Mouse (Mus musculus) kidney, postnatal 0 days (tissue): ENCODE results near the gene Zfp36l2. TPM values are rescaled to one million over a fixed set of nuclear protein-coding genes. Genes with fewer than 3 reads are reported as not detected.
A peak's percentile ranks its signal among the peaks of the same experiment; 100 is the strongest.

ENCODE experiments used
- ATAC-seq: fragments of 200-750 bp; cut with Nextera tagmentation; replicated peaks from 2 replicates; pipeline ENCODE4 v1.8.0; 2017; ENCODE audit warnings: low read depth, moderate number of reproducible peaks, moderate TSS enrichment, moderate library complexity; ENCODE audit not compliant: low FRiP score
- DNase-seq: peaks from one replicate; pipeline ENCODE4 v3.0.0-alpha.2; 2016; ENCODE audit warnings: low spot score
- H3K27ac ChIP-seq: fragments of 300-500 bp; sonication (generic); 2 replicates; pipeline ENCODE4 v1.5.1; 2014; ENCODE audit warnings: mild to moderate bottlenecking
- H3K27me3 ChIP-seq: fragments of 300-500 bp; sonication (generic); 2 replicates; pipeline ENCODE4 v1.6.1; 2014; ENCODE audit warnings: low read length, mixed read lengths; ENCODE audit not compliant: insufficient read depth
- H3K36me3 ChIP-seq: fragments of 300-500 bp; sonication (generic); 2 replicates; pipeline ENCODE4 v1.6.1; 2014; ENCODE audit warnings: low read length, mixed read lengths; ENCODE audit not compliant: insufficient read depth
- H3K4me1 ChIP-seq: fragments of 300-500 bp; sonication (generic); replicated peaks from 2 replicates; pipeline ENCODE4 v1.6.1; 2014; ENCODE audit warnings: antibody characterized with exemption, low read length, mixed read lengths; ENCODE audit not compliant: insufficient read depth
- H3K4me2 ChIP-seq: fragments of 300-500 bp; sonication (generic); 2 replicates; pipeline ENCODE4 v1.6.1; 2014; ENCODE audit warnings: mild to moderate bottlenecking, low read length, moderate library complexity, mixed read lengths
- H3K4me3 ChIP-seq: fragments of 300-500 bp; sonication (generic); replicated peaks from 2 replicates; pipeline ENCODE4 v1.5.1; 2014; ENCODE audit warnings: low read depth, low read length
- H3K9ac ChIP-seq: fragments of 300-500 bp; sonication (generic); 2 replicates; pipeline ENCODE4 v1.6.1; 2014; ENCODE audit warnings: low read depth, low read length
- H3K9me3 ChIP-seq: fragments of 300-500 bp; sonication (generic); replicated peaks from 2 replicates; pipeline ENCODE4 v1.6.1; 2016; ENCODE audit warnings: low read length, inconsistent platforms, mixed read lengths
- CTCF ChIP-seq: IDR thresholded peaks from 2 replicates; pipeline ENCODE4 v1.5.1; 2016; ENCODE audit warnings: antibody characterized with exemption, low read depth, mild to moderate bottlenecking, moderate library complexity
- WGBS: fragments of 180-500 bp; shearing (Covaris S2); extraction: QIAGEN DNeasy Blood & Tissue Kit; methylation state at CpG from one replicate; pipeline ENCODE4 v1.1.7; 2014; 5-methylcytosine and 5-hydroxymethylcytosine counted together
- polyA plus RNA-seq: library from polyadenylated mRNA; unstranded; fragments of >200 nt; fragmentation: Nextera tagmentation; extraction: Ambion mirVana; gene quantifications from 2 replicates; pipeline ENCODE4 v1.2.1, GENCODE M21; 2015

Gene Zfp36l2
- polyA plus RNA-seq, 1 experiment from 2014 or later: 21.3 TPM

DNA sequence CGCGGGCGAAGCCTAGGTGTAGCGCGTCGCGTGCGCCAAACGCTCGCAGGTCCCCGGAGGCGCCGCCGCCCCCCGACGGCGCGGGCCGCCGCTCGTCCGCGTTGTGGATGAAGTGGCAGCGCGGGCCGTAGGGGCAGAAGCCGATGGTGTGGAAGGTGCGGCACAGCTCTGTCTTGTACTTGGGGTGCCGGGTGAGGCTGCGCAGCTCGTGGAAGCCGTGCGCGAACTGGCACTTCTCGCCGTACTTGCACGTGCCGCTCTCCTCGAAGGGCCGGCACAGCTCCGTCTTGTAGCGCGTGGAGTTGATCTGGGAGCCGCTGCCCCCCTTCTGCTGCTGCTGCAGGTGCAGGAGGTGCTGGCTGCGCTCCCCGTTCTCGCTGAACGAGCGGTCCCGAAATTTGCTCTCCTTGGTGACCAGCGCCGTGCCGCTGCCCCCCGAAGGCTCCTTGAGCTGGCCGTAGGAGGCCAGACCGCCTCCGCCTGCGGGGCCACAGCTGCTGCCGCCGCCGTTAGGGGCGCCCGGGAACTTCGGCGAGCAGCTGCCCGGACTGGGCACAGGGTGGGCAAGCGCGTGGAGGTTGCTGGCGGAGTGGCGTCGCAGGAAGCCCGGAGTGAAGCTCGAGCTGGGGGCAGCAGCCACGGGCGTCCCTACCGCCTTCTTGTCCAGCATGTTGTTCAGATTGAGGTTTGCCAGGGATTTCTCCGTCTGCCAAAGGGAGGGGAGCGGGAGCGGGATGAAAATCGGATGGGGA, 1.1 kb downstream of the Zfp36l2 start:
- peaks cover 26% of the 10 kb centered on the region for H3K4me1 ChIP-seq
- peak overlapping the region; percentile 88 for H3K4me3 ChIP-seq
- peak overlapping the region; percentile 65 for H3K4me2 ChIP-seq
- H3K27me3 ChIP-seq: no peaks in the 10 kb centered on the region
- peak overlapping the region; percentile 96 for H3K9ac ChIP-seq
- 0 out of 2 replicates have a peak, but pooled peaks have one; percentile 12 for TF ChIP-seq CTCF
- H3K27ac ChIP-seq: peak overlapping the region; percentile 94
- DNase-seq: peak; percentile 55
- H3K9me3 ChIP-seq: no peaks in the 10 kb centered on the region
- 0% methylated on average over 65 of the region's 80 CpGs for WGBS
- peaks cover 11% of the 10 kb centered on the region for H3K36me3 ChIP-seq
- no peak for ATAC-seq

- peak overlapping the region; percentile 94 for H3K27ac ChIP-seq
- ATAC-seq: no peak
- WGBS: under 1% methylated on average over 98 of the region's 108 CpGs
- peaks cover 34% of the 10 kb centered on the region for H3K4me1 ChIP-seq
- peak overlapping the region; percentile 96 for H3K9ac ChIP-seq
- H3K4me3 ChIP-seq: peak overlapping the region; percentile 88
- TF ChIP-seq CTCF: peak; percentile 48; the same call in 1 of the 2 replicates
- peak; percentile 85 for DNase-seq
- no peaks in the 10 kb centered on the region for H3K9me3 ChIP-seq
- H3K27me3 ChIP-seq: no peaks in the 10 kb centered on the region
- H3K36me3 ChIP-seq: peaks cover 10% of the 10 kb centered on the region
- peak overlapping the region; percentile 65 for H3K4me2 ChIP-seq
These were observed 1.9 kb downstream of the Zfp36l2 start for GRCm38 (mm10) chr17:84185581-84186450.

GRCm38 (mm10) chr17:84185011-84185411, 2.7 kb downstream of the Zfp36l2 start:
- TF ChIP-seq CTCF: no peak
- WGBS: 2% methylated on average over 7 of the region's 7 CpGs
- DNase-seq: no peak
- H3K4me1 ChIP-seq: peaks cover 39% of the 10 kb centered on the region
- H3K27ac ChIP-seq: peak overlapping the region; percentile 94
- H3K4me2 ChIP-seq: peak overlapping the region; percentile 65
- ATAC-seq: no peak
- H3K4me3 ChIP-seq: peak overlapping the region; percentile 88
- H3K36me3 ChIP-seq: peaks cover 10% of the 10 kb centered on the region
- no peaks in the 10 kb centered on the region for H3K27me3 ChIP-seq
- H3K9ac ChIP-seq: peak overlapping the region; percentile 96
- H3K9me3 ChIP-seq: no peaks in the 10 kb centered on the region

DNA sequence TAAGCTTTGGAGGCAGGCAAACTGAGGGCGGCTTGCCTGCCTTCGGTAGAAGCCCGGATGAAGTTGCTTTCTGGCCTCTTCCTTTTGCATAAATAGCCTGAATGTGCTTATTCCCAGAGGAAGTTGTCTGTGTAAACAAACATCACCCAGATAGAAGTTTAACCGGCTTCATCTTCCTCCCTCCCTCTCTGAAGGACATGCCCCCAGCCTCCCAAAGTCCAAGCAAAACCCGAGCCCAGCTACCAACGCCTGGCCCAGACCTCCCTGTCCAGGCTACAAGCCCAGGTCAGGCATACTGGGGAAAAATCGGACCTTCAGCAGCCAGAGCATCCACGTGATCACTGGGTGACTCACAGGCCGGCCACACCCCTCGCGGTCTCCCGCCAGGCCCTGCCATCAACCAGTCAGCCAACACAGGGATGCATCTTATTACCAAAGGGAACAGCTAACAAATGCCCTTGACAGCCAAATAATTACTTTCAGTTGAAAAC, 4.4 kb downstream of the Zfp36l2 start:
- H3K27me3 ChIP-seq: no peaks in the 10 kb centered on the region
- no peaks in the 10 kb centered on the region for H3K9me3 ChIP-seq
- TF ChIP-seq CTCF: no peak
- peak overlapping the region; percentile 18 for H3K4me3 ChIP-seq
- ATAC-seq (peak; percentile 52), DNase-seq (peak; percentile 95)
- H3K36me3 ChIP-seq: peaks cover 10% of the 10 kb centered on the region
- peak overlapping the region; percentile 84 for H3K27ac ChIP-seq
- H3K9ac ChIP-seq: peak overlapping the region; percentile 31; the same call in 1 of the 2 replicates
- peaks cover 30% of the 10 kb centered on the region for H3K4me1 ChIP-seq
- H3K4me2 ChIP-seq: peak overlapping the region; percentile 50
- WGBS: under 1% methylated on average over 12 of the region's 12 CpGs

GRCm38 (mm10) chr17:84182311-84183271, 5.2 kb downstream of the Zfp36l2 start:
- peak overlapping the region; percentile 84 for H3K27ac ChIP-seq
- peak overlapping the region; percentile 31; the same call in 1 of the 2 replicates for H3K9ac ChIP-seq
- peak; percentile 65 for DNase-seq
- H3K4me3 ChIP-seq: peak overlapping the region; percentile 18; the same call in 1 of the 2 replicates
- peaks cover 30% of the 10 kb centered on the region for H3K4me1 ChIP-seq
- H3K27me3 ChIP-seq: no peaks in the 10 kb centered on the region
- no peak for ATAC-seq
- H3K9me3 ChIP-seq: no peaks in the 10 kb centered on the region
- H3K36me3 ChIP-seq: peaks cover 10% of the 10 kb centered on the region
- WGBS: 15% methylated on average over 16 of the region's 16 CpGs
- no peak for TF ChIP-seq CTCF
- H3K4me2 ChIP-seq: peak overlapping the region; percentile 50
